Mouse (Mus musculus) intestine, embryonic 14.5 days (tissue): ENCODE measurements around the gene Syn1. TPM values are rescaled to one million over a fixed set of nuclear protein-coding genes. Genes with fewer than 3 reads are reported as not detected.
A peak's percentile ranks its signal among the peaks of the same experiment; 100 is the strongest.

Source experiments
- ATAC-seq: fragments of 200-750 bp; cut with Nextera tagmentation; replicated peaks from 2 replicates; pipeline ENCODE4 v1.8.0; 2017; ENCODE audit warnings: low read depth, moderate number of reproducible peaks, moderate TSS enrichment, moderate library complexity; ENCODE audit not compliant: low FRiP score, low TSS enrichment
- DNase-seq: peaks from one replicate; pipeline ENCODE4 v3.0.0-alpha.2; 2018; ENCODE audit warnings: low spot score
- H3K27ac ChIP-seq: fragments of 300-500 bp; sonication (generic); 2 replicates; pipeline ENCODE4 v1.5.1; 2014; ENCODE audit warnings: low read depth, mild to moderate bottlenecking, control low read depth
- H3K27me3 ChIP-seq: fragments of 300-500 bp; sonication (generic); replicated peaks from 2 replicates; pipeline ENCODE4 v1.6.1; 2014; ENCODE audit warnings: low read length, control low read depth; ENCODE audit not compliant: control insufficient read depth, insufficient read depth
- H3K36me3 ChIP-seq: fragments of 300-500 bp; sonication (generic); 2 replicates; pipeline ENCODE4 v1.6.1; 2014; ENCODE audit warnings: low read length, control low read depth; ENCODE audit not compliant: control insufficient read depth, insufficient read depth
- H3K4me1 ChIP-seq: fragments of 300-500 bp; sonication (generic); replicated peaks from 2 replicates; pipeline ENCODE4 v1.6.1; 2014; ENCODE audit warnings: low read length, control low read depth, mixed read lengths; ENCODE audit not compliant: control insufficient read depth, insufficient read depth
- H3K4me2 ChIP-seq: fragments of 300-500 bp; sonication (generic); 2 replicates; pipeline ENCODE4 v1.6.1; 2014; ENCODE audit warnings: low read length
- H3K4me3 ChIP-seq: fragments of 300-500 bp; sonication (generic); 2 replicates; pipeline ENCODE4 v1.5.1; 2014; ENCODE audit warnings: low read depth, low read length, control low read depth, mixed read lengths
- H3K9ac ChIP-seq: fragments of 300-500 bp; sonication (generic); 2 replicates; pipeline ENCODE4 v1.6.1; 2014; ENCODE audit warnings: mild to moderate bottlenecking, low read length
- H3K9me3 ChIP-seq: fragments of 300-500 bp; sonication (generic); 2 replicates; pipeline ENCODE4 v1.6.1; 2016; ENCODE audit warnings: low read length, control low read depth; ENCODE audit not compliant: control insufficient read depth
- WGBS: fragments of 180-500 bp; shearing (Covaris S2); extraction: QIAGEN DNeasy Blood & Tissue Kit; methylation state at CpG from one replicate; pipeline ENCODE4 v1.1.7; 2014; 5-methylcytosine and 5-hydroxymethylcytosine counted together
- polyA plus RNA-seq: library from polyadenylated mRNA; unstranded; fragments of >200 nt; fragmentation: Nextera tagmentation; extraction: Ambion mirVana; gene quantifications from 2 replicates; pipeline ENCODE4 v1.2.1, GENCODE M21; 2014

The Syn1 gene
- polyA plus RNA-seq, 1 experiment from 2014 or later = 2.7 TPM

- Histone ChIP-seq H3K4me3 (no peak overlapping the region), H3K4me2 (no peak overlapping the region), H3K27ac (no peak overlapping the region), H3K36me3 (no peaks in the 10 kb centered on the region), H3K9me3 (no peaks in the 10 kb centered on the region), H3K4me1 (no peaks in the 10 kb centered on the region), H3K9ac (no peak overlapping the region), H3K27me3 (no peaks in the 10 kb centered on the region)
- ATAC-seq (no peak), DNase-seq (no peak)
- WGBS = 79% methylated on average over 1 of the region's 1 CpGs
Measured at GRCm38 (mm10) chrX:20869203-20869602, 51.6 kb downstream of the Syn1 start.

- Histone ChIP-seq H3K36me3 (no peaks in the 10 kb centered on the region), H3K4me1 (no peaks in the 10 kb centered on the region), H3K9me3 (no peaks in the 10 kb centered on the region), H3K27me3 (no peaks in the 10 kb centered on the region), H3K4me3 (no peak overlapping the region), H3K27ac (no peak overlapping the region), H3K4me2 (no peak overlapping the region), H3K9ac (no peak overlapping the region)
- WGBS = 50% methylated on average over 4 of the region's 4 CpGs
- no peak for DNase-seq
- no peak for ATAC-seq
Measured at GRCm38 (mm10) chrX:20868091-20868490, 52.7 kb downstream of the Syn1 start.

GRCm38 (mm10) chrX:20863161-20864101, 57.4 kb downstream of the Syn1 start:
- Histone ChIP-seq H3K27ac (no peak overlapping the region), H3K27me3 (no peaks in the 10 kb centered on the region), H3K36me3 (0 out of 2 replicates have a peak, but pooled peaks cover 1% of the 10 kb centered on the region), H3K4me3 (no peak overlapping the region), H3K9me3 (no peaks in the 10 kb centered on the region), H3K4me1 (no peaks in the 10 kb centered on the region), H3K9ac (no peak overlapping the region), H3K4me2 (no peak overlapping the region)
- ATAC-seq = no peak
- WGBS = 80% methylated on average over 9 of the region's 9 CpGs
- DNase-seq = no peak

- 0 out of 2 replicates have a peak overlapping the region, but pooled peaks have one; percentile 20 for H3K4me2 ChIP-seq
- no peak overlapping the region for H3K4me3 ChIP-seq
- 0 out of 2 replicates have a peak, but pooled peaks cover 6% of the 10 kb centered on the region for H3K36me3 ChIP-seq
- no peaks in the 10 kb centered on the region for H3K9me3 ChIP-seq
- ATAC-seq = peak; percentile 49; the same call in 1 of the 2 replicates
- no peak overlapping the region for H3K27ac ChIP-seq
- H3K27me3 ChIP-seq = no peaks in the 10 kb centered on the region
- no peaks in the 10 kb centered on the region for H3K4me1 ChIP-seq
- WGBS = 46% methylated on average over 29 of the region's 29 CpGs
- H3K9ac ChIP-seq = no peak overlapping the region
- peak; percentile 52 for DNase-seq
Measured at GRCm38 (mm10) chrX:20862105-20863065, 58.4 kb downstream of the Syn1 start.

- ATAC-seq = no peak
- Histone ChIP-seq H3K4me1 (no peaks in the 10 kb centered on the region), H3K4me3 (no peak overlapping the region), H3K27me3 (no peaks in the 10 kb centered on the region), H3K9me3 (no peaks in the 10 kb centered on the region), H3K9ac (no peak overlapping the region), H3K4me2 (no peak overlapping the region), H3K36me3 (0 out of 2 replicates have a peak, but pooled peaks cover 6% of the 10 kb centered on the region), H3K27ac (no peak overlapping the region)
- 51% methylated on average over 5 of the region's 5 CpGs for WGBS
- DNase-seq = no peak
Measured at GRCm38 (mm10) chrX:20861453-20862104, 59.2 kb downstream of the Syn1 start.

- H3K9me3 ChIP-seq = no peaks in the 10 kb centered on the region
- no peak overlapping the region for H3K9ac ChIP-seq
- no peak overlapping the region for H3K4me3 ChIP-seq
- DNase-seq (no peak), ATAC-seq (no peak)
- H3K36me3 ChIP-seq = peaks cover 36% of the 10 kb centered on the region
- H3K27ac ChIP-seq = no peak overlapping the region
- no peaks in the 10 kb centered on the region for H3K27me3 ChIP-seq
- H3K4me1 ChIP-seq = no peaks in the 10 kb centered on the region
- 92% methylated on average over 7 of the region's 7 CpGs for WGBS
- no peak overlapping the region for H3K4me2 ChIP-seq
Measured at GRCm38 (mm10) chrX:20853794-20854193, 67.0 kb downstream of the Syn1 start.

GRCm38 (mm10) chrX:20848256-20848984, 72.4 kb downstream of the Syn1 start:
- no peaks in the 10 kb centered on the region for H3K27me3 ChIP-seq
- peak overlapping the region; percentile 61 for H3K9ac ChIP-seq
- H3K4me1 ChIP-seq = no peaks in the 10 kb centered on the region
- peak overlapping the region; percentile 60 for H3K4me2 ChIP-seq
- DNase-seq = peak; percentile 88
- H3K36me3 ChIP-seq = peaks cover 20% of the 10 kb centered on the region
- H3K9me3 ChIP-seq = no peaks in the 10 kb centered on the region
- H3K4me3 ChIP-seq = peak overlapping the region; percentile 58
- WGBS = 12% methylated on average over 42 of the region's 42 CpGs
- peak overlapping the region; percentile 78 for H3K27ac ChIP-seq
- peak; percentile 97 for ATAC-seq
